Mouse (Mus musculus) heart, adult 2 months (tissue): Measurements from ENCODE around the gene Per2.

Experiments
- CTCF ChIP-seq: fragments of 200-600 bp; IDR thresholded peaks from 2 replicates; pipeline ENCODE4 v1.8.1; 2022; ENCODE audit warnings: antibody characterized with exemption, mild to moderate bottlenecking, moderate library complexity
- POLR2A ChIP-seq: fragments of 200-500 bp; IDR thresholded peaks from 2 replicates; pipeline ENCODE4 v1.6.1; 2011; ENCODE audit warnings: mild to moderate bottlenecking, low read depth, low read length, control low read depth; ENCODE audit not compliant: insufficient read depth

GRCm38 (mm10) chr1:91437083-91437400 lies 22.1 kb downstream of the Per2 start:
- TF ChIP-seq CTCF, result no peak
- no peak for TF ChIP-seq POLR2A
